Mouse (Mus musculus): ENCODE measurements around the gene Cdc73.
"Not testable (repeated sequence)": the region's sequence is repeated elsewhere in the genome, so short reads cannot be mapped to it uniquely, and the experiment has no call there.

Cdc73 gene

DNA sequence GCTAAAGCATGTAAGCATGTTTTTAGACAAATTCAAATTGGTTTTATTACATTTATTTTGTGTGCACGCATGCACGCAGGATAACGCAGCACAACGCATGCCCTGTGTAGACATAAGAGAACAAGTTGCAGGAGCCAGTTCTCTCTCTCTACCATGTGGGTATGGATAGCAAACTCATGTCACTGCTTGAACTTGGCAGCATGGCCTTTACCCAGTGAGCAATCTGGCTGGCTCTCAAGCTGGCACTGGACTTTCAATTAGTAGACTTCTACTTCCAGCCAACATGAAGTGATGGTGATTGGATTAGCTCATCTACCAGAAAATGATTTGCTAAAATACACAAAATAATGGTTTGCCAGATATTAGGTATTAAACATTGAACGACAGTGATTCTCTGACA is 21.6 kb downstream of the Cdc73 start:
- in situ Hi-C loops (cut with MboI; ENCODE audit: low sequenced_read_pairs) = no loop called here

DNA sequence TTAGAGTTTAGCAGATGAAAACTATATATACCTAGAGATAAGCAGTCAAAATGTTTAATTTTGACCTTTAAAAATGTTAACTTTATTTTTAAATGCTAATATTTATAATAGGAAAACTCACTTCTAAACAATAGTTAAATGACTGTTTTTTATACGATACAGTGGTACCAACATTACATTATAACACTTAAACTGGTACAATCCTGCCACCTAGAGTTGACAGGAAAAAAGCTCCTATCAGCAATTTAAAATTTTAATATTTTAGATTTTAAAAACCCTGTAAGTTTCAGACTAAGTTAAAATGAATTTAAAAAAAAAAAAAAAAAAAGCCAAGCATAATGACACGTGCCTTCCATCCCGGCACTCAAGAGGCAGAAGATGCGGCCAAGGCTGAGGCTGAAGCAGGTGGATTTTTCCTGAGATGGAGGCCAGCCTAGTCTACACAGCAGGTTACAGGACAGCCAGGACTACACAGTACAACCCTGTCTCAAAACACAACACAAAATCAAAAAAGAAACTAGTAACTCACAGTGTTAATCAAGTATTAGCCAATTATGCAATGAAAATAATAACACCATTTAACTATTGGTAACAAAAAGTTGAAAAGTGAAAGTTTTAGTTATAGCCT is 26.8 kb downstream of the Cdc73 start:
- in situ Hi-C loops (cut with MboI; ENCODE audit: low sequenced_read_pairs) = no loop called here

DNA sequence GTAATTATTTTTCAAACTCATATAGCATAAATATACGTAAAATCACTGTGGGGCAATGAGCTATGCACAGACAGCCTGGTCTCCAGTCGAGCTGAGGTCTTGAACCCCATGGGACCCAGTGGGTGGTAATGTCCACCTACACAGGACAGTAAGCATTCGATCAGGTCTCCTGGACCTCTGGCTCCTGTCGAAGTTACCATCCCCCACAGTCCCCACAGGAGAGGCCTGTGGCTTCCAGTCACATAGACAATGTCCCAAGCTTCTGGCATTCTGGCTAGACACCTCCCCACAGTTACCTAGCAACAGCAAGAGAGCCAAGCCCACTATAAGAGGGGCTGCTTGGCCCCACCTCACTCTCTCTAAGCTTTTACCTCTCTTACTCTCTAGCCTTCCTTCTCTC is 37.9 kb downstream of the Cdc73 start:
- in situ Hi-C loops (cut with MboI; ENCODE audit: low sequenced_read_pairs) = not testable (repeated sequence)

DNA sequence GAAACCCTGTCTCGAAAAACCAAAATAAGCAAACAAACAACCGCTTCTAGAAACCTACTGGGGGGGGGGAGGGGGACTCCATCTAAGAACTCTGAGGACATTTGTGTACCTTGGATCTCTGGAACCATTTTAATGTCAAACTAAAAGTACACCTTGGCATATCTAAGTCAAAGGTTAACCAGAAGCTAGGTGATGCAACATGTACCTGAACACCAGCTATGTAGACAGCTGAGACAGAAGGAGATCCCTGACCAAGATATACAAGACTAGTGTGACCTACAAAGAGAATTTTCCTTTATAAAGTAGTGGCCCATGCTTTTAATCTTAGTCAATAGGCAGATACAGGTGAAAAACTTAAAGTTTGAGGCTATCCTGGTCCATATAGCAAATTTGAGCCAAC is 39.5 kb downstream of the Cdc73 start:
- in situ Hi-C loops (cut with MboI; ENCODE audit: low sequenced_read_pairs) = no loop called here

DNA sequence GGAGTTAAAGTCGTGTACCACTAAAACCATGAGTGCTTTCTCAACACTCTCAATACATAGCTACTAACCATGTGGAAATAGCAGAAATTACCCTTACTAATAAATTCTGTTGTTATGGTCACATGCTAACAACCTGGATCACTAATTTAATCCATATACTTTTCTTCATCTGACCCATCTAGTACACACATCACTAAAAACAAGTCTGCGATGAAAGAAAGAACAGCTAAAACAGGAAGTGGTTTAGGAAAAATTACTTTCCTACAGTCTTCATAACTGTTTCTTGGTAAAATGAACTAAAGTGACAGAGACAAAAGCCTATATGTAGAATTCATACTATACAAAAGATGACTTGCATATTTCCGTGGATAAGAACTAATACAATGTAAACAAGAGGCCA is 49.0 kb downstream of the Cdc73 start:
- in situ Hi-C loops (cut with MboI; ENCODE audit: low sequenced_read_pairs) = no loop called here

DNA sequence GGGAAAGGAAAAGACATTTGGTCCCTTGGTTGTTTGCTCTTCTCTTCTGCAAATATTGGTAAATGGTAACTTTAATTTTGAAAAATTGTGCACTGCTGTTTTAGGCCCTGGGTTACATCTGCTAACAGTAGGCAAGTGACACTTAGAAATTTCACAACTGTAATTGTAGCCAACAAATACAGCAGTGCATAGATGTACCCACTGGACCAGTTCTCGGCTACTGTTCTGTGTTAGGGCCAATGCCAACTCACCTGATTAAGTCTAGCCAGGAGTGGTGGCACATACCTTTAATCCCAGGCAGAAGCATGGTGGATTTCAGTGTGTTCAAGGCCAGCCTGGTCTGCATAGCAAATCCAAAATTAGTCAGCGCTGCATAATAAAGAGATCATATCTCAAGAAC is 52.4 kb downstream of the Cdc73 start:
- in situ Hi-C loops (cut with MboI; ENCODE audit: low sequenced_read_pairs) = no loop called here

DNA sequence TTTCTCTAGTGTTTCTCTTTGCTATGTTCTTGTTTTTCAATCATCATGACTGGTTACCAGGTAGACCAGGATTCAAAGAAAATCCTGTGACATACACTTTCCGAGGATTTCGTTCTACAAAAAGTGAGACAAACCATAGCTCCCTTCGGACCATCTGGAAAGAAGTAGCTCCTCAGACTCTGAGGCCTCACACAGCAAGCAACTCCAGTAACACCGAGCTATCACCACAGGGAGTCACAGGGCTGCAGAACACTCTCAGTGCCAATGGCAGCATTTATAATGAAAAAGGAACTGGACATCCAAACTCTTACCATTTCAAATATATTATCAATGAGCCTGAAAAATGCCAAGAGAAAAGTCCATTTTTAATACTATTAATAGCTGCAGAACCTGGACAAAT is 56.5 kb downstream of the Cdc73 start:
- in situ Hi-C loops (cut with MboI; ENCODE audit: low sequenced_read_pairs) = no loop called here

DNA sequence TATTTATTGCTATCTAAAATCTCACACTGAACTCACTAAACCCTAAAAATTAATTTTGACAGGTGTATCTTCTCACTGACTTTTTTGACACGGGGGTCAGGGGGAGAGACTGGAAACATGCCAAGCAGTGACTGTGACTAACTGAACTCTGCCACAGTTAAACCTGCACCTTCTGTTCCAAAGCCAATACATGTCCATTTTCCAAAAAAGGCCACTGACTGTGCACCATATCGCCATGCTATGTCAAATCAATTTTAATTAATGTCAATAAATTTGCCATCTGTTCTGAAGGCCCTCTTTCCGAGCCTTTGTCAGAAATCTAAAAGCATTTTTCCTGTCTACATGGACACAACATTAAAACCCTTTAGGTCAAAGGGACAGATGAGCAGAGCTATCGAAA is 57.3 kb downstream of the Cdc73 start:
- in situ Hi-C loops (cut with MboI; ENCODE audit: low sequenced_read_pairs) = no loop called here

DNA sequence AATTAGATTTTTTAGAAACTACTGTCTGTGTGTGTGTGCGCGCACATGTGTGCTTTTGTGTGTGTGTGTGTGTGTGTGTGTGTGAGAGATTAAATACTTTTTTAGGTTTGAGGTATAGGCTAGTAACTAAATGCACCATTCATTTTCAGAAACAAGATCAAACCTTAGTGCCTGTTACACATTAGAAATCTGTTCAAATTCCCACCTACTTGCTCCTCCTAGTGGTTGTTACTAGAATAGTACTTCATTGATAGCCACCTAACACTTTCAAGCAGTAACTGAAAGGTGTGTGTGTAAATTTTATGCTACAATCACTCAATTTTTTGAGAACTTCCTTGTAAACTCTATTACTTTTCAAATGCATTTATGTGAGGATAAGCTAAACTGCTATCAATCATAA is 58.5 kb downstream of the Cdc73 start:
- in situ Hi-C loops (cut with MboI; ENCODE audit: low sequenced_read_pairs) = no loop called here

DNA sequence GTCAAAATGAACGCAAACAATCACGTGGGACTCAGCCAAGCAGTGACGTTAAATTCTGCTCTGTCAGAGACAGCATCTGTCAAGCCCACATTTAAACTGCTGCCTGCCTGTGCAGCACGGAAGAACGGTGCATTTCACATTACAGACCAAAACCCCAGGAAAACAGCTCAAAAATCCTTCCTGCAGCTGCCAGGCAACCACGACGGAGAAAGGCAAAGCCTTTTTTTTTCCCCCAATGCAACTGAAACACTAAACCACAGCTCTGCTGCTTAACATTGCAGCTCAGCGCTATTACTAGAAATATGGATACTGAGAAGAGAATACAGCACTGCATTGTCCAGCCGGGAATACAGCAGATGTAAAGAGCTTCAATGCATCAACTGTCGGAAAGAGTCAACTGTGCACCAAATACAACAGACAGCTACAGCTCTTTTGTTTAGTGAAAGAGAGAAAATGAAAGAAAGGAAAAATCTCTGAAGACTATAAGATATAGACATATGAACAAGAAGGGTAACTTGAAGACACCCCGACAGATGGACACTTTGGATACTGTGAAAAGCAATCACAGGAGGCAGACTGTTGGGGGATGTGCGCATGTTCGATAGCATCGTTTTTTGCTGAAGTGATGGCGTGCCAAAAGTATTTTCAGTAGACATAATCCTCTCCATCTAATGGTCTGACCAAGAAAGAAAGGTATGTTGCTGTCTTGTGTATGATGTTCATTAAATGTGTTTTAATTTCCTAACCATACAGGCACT is 61.9 kb downstream of the Cdc73 start, which contains the start of gene B3galt2:
B3galt2 (plus strand) TSS at position 15 of the 758 bp plus-strand sequence.
- in situ Hi-C loops (cut with MboI; ENCODE audit: low sequenced_read_pairs) = no loop called here

DNA sequence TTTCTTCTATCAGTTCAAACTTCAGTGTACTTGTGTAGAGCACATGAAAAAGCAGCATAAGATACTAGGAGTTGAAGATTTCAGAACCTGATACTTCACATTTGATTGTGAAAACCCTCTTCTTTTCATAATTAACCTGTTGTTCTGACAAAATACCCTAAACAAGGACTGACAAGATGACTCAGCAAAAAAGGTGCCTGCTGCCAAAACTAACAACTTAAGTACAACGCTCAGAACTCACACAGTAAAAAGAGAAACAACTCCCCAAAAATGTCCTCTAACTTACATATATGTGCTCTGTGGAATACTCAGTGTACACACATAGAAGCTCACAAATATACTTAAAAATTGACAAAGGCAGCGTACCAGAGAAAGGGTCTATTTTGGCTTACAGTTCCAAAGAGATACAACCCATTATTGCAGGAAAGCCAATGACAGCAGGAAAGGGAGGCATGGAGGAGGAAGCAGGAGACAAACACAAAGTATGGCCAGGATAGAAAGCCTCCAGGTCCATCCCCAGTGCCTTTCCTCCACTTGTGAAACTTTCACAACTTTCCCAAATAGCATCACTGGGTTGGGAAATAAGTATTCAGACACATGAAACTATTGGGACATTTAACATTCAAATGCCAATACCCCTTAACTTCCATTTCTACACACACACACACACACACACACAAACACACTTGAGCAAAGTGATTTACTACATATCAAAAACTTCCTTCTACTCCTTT is 69.7 kb downstream of the Cdc73 start:
- in situ Hi-C loops (cut with MboI; ENCODE audit: low sequenced_read_pairs) = no loop called here

DNA sequence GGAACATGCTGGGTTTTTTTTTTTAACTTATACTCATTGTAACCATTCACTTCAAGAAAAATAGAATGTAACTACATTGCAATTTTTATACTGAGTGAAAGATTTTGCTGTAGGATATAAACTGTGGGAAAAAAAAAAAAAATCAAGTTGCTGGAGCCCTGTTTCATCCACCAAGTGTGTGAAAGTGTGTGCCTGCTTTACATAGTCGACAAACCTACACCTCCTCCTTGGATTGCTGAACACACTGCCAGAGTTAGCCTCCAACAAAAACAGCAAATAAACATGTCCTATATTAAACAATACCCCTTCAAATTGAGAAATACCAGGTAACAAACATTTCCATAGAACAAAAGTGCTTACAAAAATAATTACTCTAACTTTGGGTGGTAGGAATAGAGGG is 70.3 kb downstream of the Cdc73 start:
- in situ Hi-C loops (cut with MboI; ENCODE audit: low sequenced_read_pairs) = no loop called here

DNA sequence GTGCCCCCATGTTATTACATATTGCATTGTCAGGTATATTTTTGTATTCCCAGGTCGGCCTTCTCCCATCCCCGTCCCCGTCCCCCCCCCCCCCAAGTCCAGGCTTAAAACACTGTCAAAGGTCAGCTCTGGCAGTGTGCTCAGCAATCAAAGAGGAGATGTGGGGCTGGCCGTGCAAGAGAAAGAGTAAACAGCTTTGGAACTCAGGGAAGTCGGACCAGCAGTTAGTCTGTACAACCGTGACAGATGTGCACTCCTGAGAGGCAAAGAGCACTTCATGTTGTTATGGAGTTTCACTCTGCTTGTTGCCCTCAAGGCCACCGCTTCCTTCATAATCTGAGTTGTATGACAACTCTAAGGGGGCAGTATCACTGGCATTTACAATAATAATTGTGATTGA is 71.4 kb downstream of the Cdc73 start:
- in situ Hi-C loops (cut with MboI; ENCODE audit: low sequenced_read_pairs) = no loop called here

DNA sequence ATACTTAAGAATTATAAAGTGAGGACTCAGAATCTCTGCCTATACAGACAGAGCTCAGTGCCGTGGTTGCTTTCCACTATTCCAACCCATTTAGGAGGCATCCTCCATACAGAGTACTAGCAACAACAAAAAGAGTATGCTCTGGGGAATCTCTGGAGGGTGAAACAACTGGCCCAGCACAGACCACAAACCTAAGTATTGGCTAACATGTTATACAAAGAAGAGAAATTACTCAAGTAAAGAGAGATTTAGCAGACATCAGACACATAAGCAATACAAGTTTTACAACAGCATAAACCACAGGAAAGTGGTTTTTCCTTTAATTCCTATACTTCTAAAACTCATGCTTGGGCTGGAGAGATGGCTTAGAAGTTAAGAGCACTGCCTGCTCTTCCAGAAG is 80.1 kb downstream of the Cdc73 start:
- in situ Hi-C loops (cut with MboI; ENCODE audit: low sequenced_read_pairs) = no loop called here

DNA sequence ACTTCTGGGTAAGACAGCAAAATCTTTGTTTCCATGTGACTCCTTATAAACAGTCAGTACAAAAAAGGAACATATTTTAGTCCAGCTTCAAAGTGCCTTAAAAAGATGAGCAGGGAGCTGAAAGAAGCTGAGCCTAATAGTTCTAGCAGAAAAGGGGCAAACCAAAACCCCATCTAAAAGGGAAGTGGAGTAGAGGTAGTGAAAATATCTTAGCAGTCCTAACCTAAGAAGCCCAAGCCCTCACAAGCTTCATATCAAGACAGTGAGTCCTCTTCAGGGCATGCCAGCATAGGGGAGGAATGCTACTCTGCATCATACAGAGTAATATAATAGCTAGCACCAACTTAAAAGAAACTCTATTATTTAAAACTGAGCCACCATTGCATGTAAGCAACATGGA is 80.8 kb downstream of the Cdc73 start:
- in situ Hi-C loops (cut with MboI; ENCODE audit: low sequenced_read_pairs) = no loop called here

DNA sequence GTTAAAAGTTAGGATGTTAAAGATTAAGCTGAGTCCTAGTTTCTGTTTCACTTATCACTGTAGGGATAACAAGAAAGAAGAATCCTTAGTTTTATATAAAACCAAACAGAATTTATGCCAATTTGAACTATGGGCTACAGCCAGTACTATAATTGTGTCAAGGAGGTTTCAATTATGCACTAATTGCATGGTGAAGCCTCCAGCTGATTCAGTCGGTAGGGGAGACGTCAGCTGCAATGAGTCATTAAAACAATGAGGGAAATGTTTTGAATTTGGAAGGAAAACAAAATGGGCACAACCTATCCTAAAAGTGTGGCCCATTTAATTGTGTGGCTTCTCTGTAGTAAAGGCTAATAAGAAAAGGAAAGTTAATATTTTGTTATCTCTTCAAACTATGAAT is 82.9 kb downstream of the Cdc73 start:
- in situ Hi-C loops (cut with MboI; ENCODE audit: low sequenced_read_pairs) = no loop called here

DNA sequence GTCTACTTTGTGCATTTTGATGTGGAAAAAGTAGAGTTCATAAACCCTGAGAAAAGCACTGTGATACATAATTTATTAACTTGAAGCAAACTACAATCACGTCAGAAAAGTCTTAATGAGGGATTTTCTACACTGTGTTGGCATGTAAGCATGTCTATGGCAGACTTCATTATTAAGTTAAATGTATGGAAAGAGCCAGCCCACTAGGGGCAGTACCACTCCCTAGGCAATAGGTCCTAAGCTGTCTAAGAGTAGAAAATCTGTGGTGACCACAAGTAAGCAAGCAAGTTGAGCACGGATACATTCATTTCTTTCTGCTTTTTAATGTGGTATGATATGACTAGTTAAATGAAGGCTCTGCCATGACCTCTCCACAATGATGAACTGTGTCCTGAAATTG is 89.8 kb downstream of the Cdc73 start:
- in situ Hi-C loops (cut with MboI; ENCODE audit: low sequenced_read_pairs) = no loop called here

DNA sequence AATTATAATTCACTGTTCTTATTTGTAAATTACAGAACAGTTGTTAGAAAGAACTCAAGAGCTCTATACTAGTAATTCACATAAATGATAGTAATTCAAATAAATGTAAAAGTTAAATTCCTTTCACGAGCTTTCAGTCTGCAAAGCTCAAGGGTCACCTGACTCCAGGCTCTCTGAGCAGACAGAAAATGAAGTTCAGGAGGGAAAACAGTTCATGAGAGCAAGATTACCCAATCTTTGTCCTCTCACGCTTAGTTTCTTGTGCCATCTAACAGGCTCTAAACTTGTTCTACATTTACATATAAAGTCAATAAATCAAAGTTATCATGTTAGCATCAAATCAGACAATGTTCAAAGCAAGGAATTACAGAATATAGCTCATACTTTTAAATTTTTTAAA is 93.8 kb downstream of the Cdc73 start:
- in situ Hi-C loops (cut with MboI; ENCODE audit: low sequenced_read_pairs) = no loop called here

DNA sequence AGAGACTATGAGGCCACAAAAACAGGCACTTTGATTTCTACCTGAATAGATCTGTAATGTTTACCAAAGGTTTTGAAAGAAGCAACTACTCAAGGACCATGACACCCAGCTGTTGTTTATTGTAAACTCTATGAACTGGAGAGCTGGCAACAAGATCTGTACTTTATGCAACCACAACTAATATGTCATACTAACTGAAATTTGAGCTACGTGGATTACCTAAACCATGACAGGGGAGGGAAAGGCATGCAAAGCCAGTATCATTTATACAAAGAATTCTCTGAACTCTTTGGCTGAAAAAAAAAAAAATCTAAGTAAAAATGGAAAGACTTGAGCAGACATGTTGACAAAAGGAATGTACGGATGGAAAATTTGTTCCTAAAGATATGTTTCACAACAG is 105.8 kb downstream of the Cdc73 start:
- in situ Hi-C loops (cut with MboI; ENCODE audit: low sequenced_read_pairs) = no loop called here

DNA sequence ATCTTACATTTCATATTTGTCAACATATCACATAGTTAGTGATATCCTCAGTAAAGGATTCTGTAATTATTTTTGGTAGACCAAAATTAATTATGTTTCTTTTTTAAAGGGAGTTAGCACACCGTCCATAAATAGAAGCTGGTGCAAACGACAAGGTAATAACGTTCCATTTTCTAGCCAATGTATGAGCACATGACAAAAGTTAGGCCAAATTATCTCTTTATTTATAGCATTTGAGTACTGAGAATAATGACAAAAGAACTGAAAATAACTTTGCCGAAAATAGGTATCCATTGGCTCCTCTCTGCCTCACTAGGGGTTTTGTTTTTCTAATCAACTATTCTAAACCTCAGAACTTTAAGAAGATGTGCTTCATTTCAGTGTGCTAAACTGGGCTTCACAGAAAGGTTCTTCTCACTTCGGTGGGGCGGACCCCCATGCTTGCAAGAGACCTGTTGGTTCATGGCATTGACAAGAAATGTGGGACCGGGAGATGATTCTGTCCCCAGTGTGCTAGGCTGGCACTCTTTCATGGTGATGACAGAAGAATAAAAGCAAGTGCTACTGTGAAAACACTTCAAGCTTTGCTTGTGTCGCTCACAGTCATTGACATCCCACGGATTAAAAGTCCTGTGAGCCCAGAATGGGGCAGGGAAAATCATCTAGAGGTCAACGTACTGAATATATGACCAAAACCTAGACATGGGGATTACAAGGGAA is 125.7 kb downstream of the Cdc73 start:
- in situ Hi-C loops (cut with MboI; ENCODE audit: low sequenced_read_pairs) = no loop called here

DNA sequence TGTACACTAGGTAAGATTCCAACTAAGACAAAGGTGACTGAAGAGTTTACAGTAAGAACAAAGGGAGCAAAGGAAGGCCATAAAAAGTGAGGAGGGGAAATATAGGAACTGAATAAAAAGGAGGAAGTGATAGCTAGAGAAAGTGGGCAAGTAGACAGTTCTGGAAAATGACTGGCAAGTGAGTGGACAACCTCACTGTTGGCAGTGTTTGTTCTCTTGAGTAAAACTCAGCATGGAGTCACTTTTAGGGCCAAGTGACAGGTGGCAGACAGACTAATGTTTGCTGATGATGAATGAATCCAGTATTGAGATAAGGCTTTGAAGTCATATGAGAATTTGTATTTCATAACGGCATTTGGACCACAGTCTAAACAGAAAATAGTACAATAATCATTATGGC is 144.5 kb downstream of the Cdc73 start:
- in situ Hi-C loops (cut with MboI; ENCODE audit: low sequenced_read_pairs) = no loop called here
